Mouse (Mus musculus) CH12.LX (cell line): ENCODE data around the gene Iqschfp. TPM values are rescaled to one million over a fixed set of nuclear protein-coding genes. Genes with fewer than 3 reads are reported as not detected.

Source experiments
- DNase-seq: peaks from one replicate; pipeline ENCODE4 v3.0.0-alpha.2; 2013; ENCODE audit errors: extremely low read depth
- H3K27ac ChIP-seq: 2 replicates; pipeline ENCODE4 v1.5.1; 2012; ENCODE audit warnings: low read depth, mild to moderate bottlenecking, control low read depth, moderate library complexity; ENCODE audit not compliant: insufficient read depth
- H3K27me3 ChIP-seq: replicated peaks from 2 replicates; pipeline ENCODE3; 2012; ENCODE audit warnings: inconsistent platforms
- H3K36me3 ChIP-seq, 2 experiments: replicated peaks in 1 of 2; 2 replicates each; pipeline versions ENCODE3 to v1.6.1; 2012; ENCODE audit warnings: inconsistent platforms in 1 of 2, low read length in 1 of 2, mild to moderate bottlenecking in 1 of 2, mixed read lengths in 1 of 2, moderate library complexity in 1 of 2; ENCODE audit not compliant: control insufficient read depth in 1 of 2, insufficient read depth in 1 of 2
- H3K4me1 ChIP-seq, 2 experiments: 2 replicates each; pipeline ENCODE4 v1.6.1; 2012; ENCODE audit warnings: inconsistent platforms in 1 of 2, moderate library complexity in 1 of 2; ENCODE audit not compliant: insufficient read depth in 2 of 2, control insufficient read depth in 1 of 2
- H3K4me2 ChIP-seq: 2 replicates; pipeline ENCODE4 v1.6.1; 2012; ENCODE audit warnings: low read depth, mild to moderate bottlenecking, control low read depth; ENCODE audit not compliant: poor library complexity, insufficient read depth, severe bottlenecking
- H3K4me3 ChIP-seq, 3 experiments: fragments of 150-350 bp in 1 of 3; sonication (generic) in 1 of 3; replicated peaks in 1 of 3; 2 replicates each; pipeline versions ENCODE3 to v1.5.1; 2011 to 2012; ENCODE audit warnings: low read depth in 2 of 3, low read length in 2 of 3, mild to moderate bottlenecking in 2 of 3, moderate library complexity in 2 of 3, control low read depth in 1 of 3, improper control_type of control experiment in 1 of 3, inconsistent platforms in 1 of 3, mixed read lengths in 1 of 3; ENCODE audit not compliant: poor library complexity in 1 of 3
- H3K79me2 ChIP-seq: replicated peaks from 2 replicates; pipeline ENCODE4 v1.6.1; 2012; ENCODE audit warnings: mild to moderate bottlenecking, moderate library complexity; ENCODE audit not compliant: control insufficient read depth, poor library complexity, insufficient read depth, severe bottlenecking; ENCODE audit errors: extremely low read depth
- H3K9ac ChIP-seq: 2 replicates; pipeline ENCODE4 v1.6.1; 2012; ENCODE audit warnings: low read depth, mild to moderate bottlenecking, control low read depth, moderate library complexity; ENCODE audit not compliant: insufficient read depth
- H3K9me3 ChIP-seq: replicated peaks from 2 replicates; pipeline ENCODE3; 2012; ENCODE audit warnings: low read length, inconsistent platforms, mixed read lengths
- CHD1 ChIP-seq: IDR thresholded peaks from 2 replicates; pipeline ENCODE4 v1.6.1; 2012; ENCODE audit warnings: low read depth, low read length, improper control_type of control experiment, inconsistent platforms
- EP300 ChIP-seq: IDR thresholded peaks from 2 replicates; pipeline ENCODE4 v1.6.1; 2011; ENCODE audit warnings: low read length, improper control_type of control experiment
- ETS1 ChIP-seq: conservative IDR thresholded peaks from 2 replicates; pipeline ENCODE4 v1.6.1; 2012; ENCODE audit warnings: low read depth, mild to moderate bottlenecking, inconsistent platforms, low read length, improper control_type of control experiment, moderate library complexity
- GABPA ChIP-seq: IDR thresholded peaks from 2 replicates; pipeline ENCODE4 v1.6.1; 2012; ENCODE audit warnings: low read depth, low read length, improper control_type of control experiment, inconsistent platforms; ENCODE audit not compliant: insufficient replicate concordance
- IRF4 ChIP-seq: IDR thresholded peaks from 2 replicates; pipeline ENCODE4 v1.6.1; 2014; ENCODE audit warnings: low read depth, mild to moderate bottlenecking, inconsistent platforms, low read length, improper control_type of control experiment
- JUND ChIP-seq: conservative IDR thresholded peaks from 2 replicates; pipeline ENCODE4 v1.6.1; 2011; ENCODE audit warnings: low read depth, low read length, improper control_type of control experiment
- MYC ChIP-seq: IDR thresholded peaks from 2 replicates; pipeline ENCODE4 v1.6.1; 2011; ENCODE audit warnings: low read depth, mild to moderate bottlenecking, improper control_type of control experiment, low read length
- UBTF ChIP-seq: IDR thresholded peaks from 2 replicates; pipeline ENCODE4 v1.6.1; 2012; ENCODE audit warnings: low read depth, mild to moderate bottlenecking, inconsistent platforms, low read length, improper control_type of control experiment, moderate library complexity
- USF2 ChIP-seq: conservative IDR thresholded peaks from 2 replicates; pipeline ENCODE4 v1.6.1; 2011; ENCODE audit warnings: low read depth, low read length, improper control_type of control experiment
- ZNF384 ChIP-seq: IDR thresholded peaks from 2 replicates; pipeline ENCODE4 v1.6.1; 2012; ENCODE audit warnings: low read depth, low read length, improper control_type of control experiment, inconsistent platforms
- dilution Hi-C: fragments of 300-500 bp; cut with MboI; formaldehyde crosslinking; loops from 2 replicates; pipeline ENCODE4 v1.14.3; 2020; ENCODE audit warnings: low sequenced_read_pairs; ENCODE audit not compliant: extremely low pct_unique_long_range_greater_than_20kb, extremely low pct_ligation_motif_present
- in situ Hi-C: fragments of 300-500 bp; cut with MboI; formaldehyde crosslinking; loops from 3 replicates; pipeline ENCODE4 v1.14.3; 2019; ENCODE audit warnings: low sequenced_read_pairs, low pct_ligation_motif_present, low pct_unique_long_range_greater_than_20kb, mixed read lengths
- polyA plus RNA-seq: library from polyadenylated mRNA; unstranded; fragments of >175 nt; gene quantifications from 2 replicates; pipeline ENCODE4 v1.2.1, GENCODE M21; 2012; ENCODE audit warnings: low read depth; ENCODE audit not compliant: insufficient read length
- total RNA-seq, 2 experiments: library from RNA; depleted of rRNA; stranded (reverse); fragments of 300-350 nt in 1 of 2; fragments of >200 nt in 1 of 2; gene quantifications; 2 replicates each; pipeline ENCODE4 v1.2.3; 2012 to 2014

Iqschfp gene
- total and polyA plus RNA-seq, 3 experiments: 0.13 to 0.25 TPM; not detected in 1

GRCm38 (mm10) chr3:68019401-68019800 is 127.4 kb downstream of the Iqschfp start:
- in situ Hi-C loops: no loop called here
- H3K9me3 ChIP-seq: no peaks in the 10 kb centered on the region

GRCm38 (mm10) chr3:68036097-68036496 is 144.1 kb downstream of the Iqschfp start:
- H3K79me2 ChIP-seq: no peaks in the 10 kb centered on the region
- H3K27ac ChIP-seq: no peak overlapping the region
- no peaks in the 10 kb centered on the region for H3K36me3 ChIP-seq
- H3K9me3 ChIP-seq: no peaks in the 10 kb centered on the region
- in situ Hi-C loops: no loop called here
- no peak overlapping the region for H3K9ac ChIP-seq
- 0 out of 4 replicates have a peak, but pooled peaks cover 0 to 3% of the 10 kb centered on the region in 2 experiments for H3K4me1 ChIP-seq
- no peak overlapping the region for H3K4me3 ChIP-seq
- no peaks in the 10 kb centered on the region for H3K27me3 ChIP-seq
- no peak for DNase-seq
- dilution Hi-C loops: no loop called here
- no peak for TF ChIP-seq GABPA
- H3K4me2 ChIP-seq: no peak overlapping the region

More at GRCm38 (mm10) chr3:68019401-68019800, 127.4 kb downstream of the Iqschfp start:
- peaks cover 5 to 13% of the 10 kb centered on the region in 2 experiments; a peak in 1 of 4 replicates for H3K4me1 ChIP-seq
- no peak for DNase-seq
- no peak overlapping the region for H3K4me3 ChIP-seq
- H3K27me3 ChIP-seq: no peaks in the 10 kb centered on the region
- no peaks in the 10 kb centered on the region for H3K79me2 ChIP-seq
- no peak for TF ChIP-seq ZNF384
- H3K36me3 ChIP-seq: no peaks in the 10 kb centered on the region
- H3K27ac ChIP-seq: no peak overlapping the region
- dilution Hi-C loops: no loop called here
- H3K9ac ChIP-seq: no peak overlapping the region
- H3K4me2 ChIP-seq: no peak overlapping the region

- Histone ChIP-seq H3K36me3 (no peaks in the 10 kb centered on the region), H3K9me3 (no peaks in the 10 kb centered on the region), H3K27ac (no peak overlapping the region), H3K79me2 (no peaks in the 10 kb centered on the region), H3K27me3 (no peaks in the 10 kb centered on the region), H3K4me1 (peaks cover 0 to 10% of the 10 kb centered on the region in 2 experiments; a peak in 2 of 4 replicates), H3K9ac (no peak overlapping the region), H3K4me2 (no peak overlapping the region), H3K4me3 (no peak overlapping the region)
- dilution Hi-C loops: no loop called here
- peak; percentile 34 for DNase-seq
- in situ Hi-C loops: loop anchor here (10.0 kb wide), 1 partner anchor 418 kb away; no protein-coding TSS in a partner anchor
- TF ChIP-seq IRF4 (no peak), JUND (peak; percentile 63), USF2 (no peak), CHD1 (no peak), UBTF (no peak), EP300 (peak; percentile 70), MYC (no peak), ETS1 (peak; percentile 63)
Measured at GRCm38 (mm10) chr3:68042951-68043350, 150.9 kb downstream of the Iqschfp start.
